Mouse (Mus musculus) neural tube, embryonic 11.5 days (tissue): ENCODE measurements around the gene B3glct. TPM values are rescaled to one million over a fixed set of nuclear protein-coding genes. Genes with fewer than 3 reads are reported as not detected.
A peak's percentile ranks its signal among the peaks of the same experiment; 100 is the strongest.

Experiments used
- ATAC-seq: fragments of 200-750 bp; cut with Nextera tagmentation; 2 replicates; pipeline ENCODE4 v1.8.0; 2017; ENCODE audit warnings: moderate number of reproducible peaks, mild to moderate bottlenecking, moderate TSS enrichment, moderate library complexity; ENCODE audit not compliant: insufficient read depth, low FRiP score, low TSS enrichment
- DNase-seq: peaks from one replicate; pipeline ENCODE4 v3.0.0-alpha.2; 2015; ENCODE audit warnings: low spot score
- H3K27ac ChIP-seq: fragments of 300-500 bp; sonication (generic); 2 replicates; pipeline ENCODE4 v1.5.1; 2014; ENCODE audit warnings: low read depth, mild to moderate bottlenecking, low read length
- H3K27me3 ChIP-seq: fragments of 300-500 bp; sonication (generic); 2 replicates; pipeline ENCODE4 v1.6.1; 2014; ENCODE audit warnings: mild to moderate bottlenecking, low read length, mixed read lengths; ENCODE audit not compliant: control insufficient read depth, insufficient read depth
- H3K36me3 ChIP-seq: fragments of 300-500 bp; sonication (generic); 2 replicates; pipeline ENCODE4 v1.6.1; 2014; ENCODE audit warnings: mild to moderate bottlenecking, low read length, moderate library complexity, mixed read lengths; ENCODE audit not compliant: control insufficient read depth, insufficient read depth
- H3K4me1 ChIP-seq: fragments of 300-500 bp; sonication (generic); 2 replicates; pipeline ENCODE4 v1.6.1; 2014; ENCODE audit warnings: low read length, mixed read lengths; ENCODE audit not compliant: control insufficient read depth, insufficient read depth
- H3K4me2 ChIP-seq: fragments of 300-500 bp; sonication (generic); 2 replicates; pipeline ENCODE4 v1.6.1; 2014; ENCODE audit warnings: low read depth, mild to moderate bottlenecking, moderate library complexity
- H3K4me3 ChIP-seq: fragments of 300-500 bp; sonication (generic); 2 replicates; pipeline ENCODE4 v1.5.1; 2014; ENCODE audit warnings: low read depth, low read length
- H3K9ac ChIP-seq: fragments of 300-500 bp; sonication (generic); 2 replicates; pipeline ENCODE4 v1.6.1; 2014; ENCODE audit warnings: mild to moderate bottlenecking, low read length
- H3K9me3 ChIP-seq: fragments of 300-500 bp; sonication (generic); 2 replicates; pipeline ENCODE4 v1.6.1; 2016; ENCODE audit warnings: low read length; ENCODE audit not compliant: control insufficient read depth
- WGBS: fragments of 180-500 bp; shearing (Covaris S2); extraction: QIAGEN DNeasy Blood & Tissue Kit; methylation state at CpG from one replicate; pipeline ENCODE4 v1.1.7; 2014; 5-methylcytosine and 5-hydroxymethylcytosine counted together
- polyA plus RNA-seq: library from polyadenylated mRNA; unstranded; fragments of >200 nt; fragmentation: Nextera tagmentation; extraction: Ambion mirVana; gene quantifications from 2 replicates; pipeline ENCODE4 v1.2.1, GENCODE M21; 2014

B3glct gene
- 14.8 and 19.3 TPM in 2 replicates for polyA plus RNA-seq

DNA sequence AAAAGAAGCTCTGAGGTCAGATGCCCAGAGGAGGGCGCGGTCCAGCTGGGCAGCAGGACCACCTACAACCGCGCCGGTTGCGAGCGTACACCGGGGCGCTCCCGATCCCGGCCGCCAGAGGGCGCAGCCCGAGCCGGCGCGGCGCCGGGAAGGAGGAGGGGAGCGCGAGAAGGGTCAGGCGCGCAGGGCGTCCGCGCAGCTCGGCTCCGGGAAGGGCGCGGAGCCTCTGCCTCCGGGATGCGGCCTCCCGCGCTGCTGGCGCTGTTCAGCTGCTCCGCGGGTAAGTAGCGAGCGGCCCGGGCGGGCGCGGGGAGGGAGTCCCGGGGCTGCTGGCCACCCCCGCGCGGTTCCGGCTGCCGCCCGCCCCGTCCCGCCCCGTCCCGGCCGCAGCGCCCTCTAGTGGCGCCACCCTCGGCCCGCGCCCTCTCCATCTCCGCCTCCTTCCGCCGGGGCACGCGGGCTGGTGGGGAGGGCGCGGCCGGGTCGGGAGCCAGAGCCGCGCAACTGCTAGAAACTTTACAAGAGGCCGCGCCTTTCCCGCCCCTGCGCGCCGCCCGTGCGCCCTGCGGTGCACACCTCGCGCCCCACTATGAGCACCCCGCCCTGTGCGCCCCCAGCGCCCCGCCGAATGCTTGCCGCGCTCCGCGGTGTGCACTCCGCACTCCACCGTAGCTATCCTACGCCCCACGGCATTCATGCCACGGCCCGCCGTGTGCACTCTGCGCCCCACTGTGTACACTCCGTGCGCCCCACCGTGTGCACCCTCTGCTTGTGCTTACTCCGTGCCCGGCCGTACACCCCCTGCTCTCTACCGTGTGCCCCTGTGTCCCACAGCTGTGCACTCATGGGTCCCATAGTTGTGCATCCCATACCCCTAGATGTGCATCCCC, at the start of gene B3glct:
Gene B3glct (plus strand): TSS at position 131 of the 890 bp plus-strand sequence.
- peak within 1 kb of the TSS; percentile 81 for H3K9ac ChIP-seq
- H3K36me3 ChIP-seq: no peaks in the 10 kb centered on the region
- DNase-seq: peak; percentile 91
- peak within 1 kb of the TSS; percentile 71 for H3K4me3 ChIP-seq
- H3K4me2 ChIP-seq: peak within 1 kb of the TSS; percentile 98
- peak; percentile 95 for ATAC-seq
- peak within 1 kb of the TSS; percentile 80 for H3K27ac ChIP-seq
- no peaks in the 10 kb centered on the region for H3K27me3 ChIP-seq
- no peaks in the 10 kb centered on the region for H3K9me3 ChIP-seq
- peaks cover 5% of the 10 kb centered on the region for H3K4me1 ChIP-seq
- WGBS: under 1% methylated on average over 74 of the region's 106 CpGs

DNA sequence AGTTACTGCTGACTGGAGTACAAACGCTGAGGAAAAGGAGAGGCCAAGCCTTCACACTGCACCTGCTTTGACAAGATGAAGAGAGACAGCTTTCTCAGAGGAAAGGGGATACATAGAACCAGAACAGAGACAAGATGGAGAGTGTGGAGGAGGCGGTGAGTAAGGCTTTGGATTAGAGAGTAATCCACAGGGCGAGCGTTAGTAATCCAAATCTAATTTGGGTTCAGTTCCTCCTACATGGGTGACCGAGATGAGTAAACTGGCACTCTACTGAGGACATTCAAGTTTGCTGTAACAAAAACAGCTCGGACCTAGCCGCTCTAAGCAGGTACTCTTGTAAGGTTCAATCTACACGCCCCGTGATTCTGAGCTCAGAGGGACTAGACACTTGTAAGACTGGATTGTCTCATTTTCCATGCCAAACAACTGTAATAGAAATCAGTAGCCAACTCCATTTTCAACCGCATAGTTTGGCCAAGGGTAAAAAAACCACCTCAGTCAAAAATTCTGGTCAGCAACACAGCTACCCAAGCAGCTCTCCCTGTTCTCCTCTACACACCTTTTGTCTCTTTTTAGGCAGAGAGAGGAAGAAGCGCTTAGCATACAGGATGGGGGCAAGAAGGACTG, 43.5 kb upstream of the B3glct start:
- H3K36me3 ChIP-seq: peaks cover 7% of the 10 kb centered on the region
- DNase-seq (no peak), ATAC-seq (no peak)
- H3K4me2 ChIP-seq: peak overlapping the region; percentile 70
- H3K4me3 ChIP-seq: peak overlapping the region; percentile 70
- H3K9me3 ChIP-seq: no peaks in the 10 kb centered on the region
- 78% methylated on average over 11 of the region's 11 CpGs for WGBS
- no peaks in the 10 kb centered on the region for H3K27me3 ChIP-seq
- H3K9ac ChIP-seq: peak overlapping the region; percentile 71
- no peak overlapping the region for H3K27ac ChIP-seq
- H3K4me1 ChIP-seq: peaks cover 11% of the 10 kb centered on the region

DNA sequence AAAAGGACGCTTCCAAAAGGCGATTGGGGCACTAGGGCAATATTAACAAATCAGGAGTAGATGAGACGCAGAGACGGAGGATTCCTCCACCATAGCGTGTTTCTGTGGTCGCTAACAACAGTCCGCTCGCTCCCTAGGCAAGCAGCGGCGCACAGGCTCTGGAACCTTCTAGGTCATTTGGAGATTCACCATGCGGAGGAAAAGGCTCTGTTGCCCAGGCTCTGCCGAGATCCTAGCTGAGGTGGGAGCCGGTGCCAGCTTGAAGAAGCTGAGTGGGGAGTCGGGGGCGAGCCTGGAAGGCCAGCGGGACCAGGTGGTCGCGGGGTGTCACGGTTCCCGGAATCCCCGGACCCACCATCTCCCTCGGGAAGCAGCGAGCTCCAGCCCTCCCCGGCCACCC, 42.5 kb upstream of the B3glct start:
- H3K4me2 ChIP-seq: peak overlapping the region; percentile 70
- peaks cover 3% of the 10 kb centered on the region for H3K36me3 ChIP-seq
- no peak for DNase-seq
- H3K27me3 ChIP-seq: no peaks in the 10 kb centered on the region
- peak overlapping the region; percentile 78 for H3K27ac ChIP-seq
- no peak; the same call in 1 of the 2 replicates for ATAC-seq
- H3K9ac ChIP-seq: peak overlapping the region; percentile 71
- peaks cover 11% of the 10 kb centered on the region for H3K4me1 ChIP-seq
- H3K9me3 ChIP-seq: no peaks in the 10 kb centered on the region
- WGBS: 2% methylated on average over 24 of the region's 24 CpGs
- H3K4me3 ChIP-seq: peak overlapping the region; percentile 70

DNA sequence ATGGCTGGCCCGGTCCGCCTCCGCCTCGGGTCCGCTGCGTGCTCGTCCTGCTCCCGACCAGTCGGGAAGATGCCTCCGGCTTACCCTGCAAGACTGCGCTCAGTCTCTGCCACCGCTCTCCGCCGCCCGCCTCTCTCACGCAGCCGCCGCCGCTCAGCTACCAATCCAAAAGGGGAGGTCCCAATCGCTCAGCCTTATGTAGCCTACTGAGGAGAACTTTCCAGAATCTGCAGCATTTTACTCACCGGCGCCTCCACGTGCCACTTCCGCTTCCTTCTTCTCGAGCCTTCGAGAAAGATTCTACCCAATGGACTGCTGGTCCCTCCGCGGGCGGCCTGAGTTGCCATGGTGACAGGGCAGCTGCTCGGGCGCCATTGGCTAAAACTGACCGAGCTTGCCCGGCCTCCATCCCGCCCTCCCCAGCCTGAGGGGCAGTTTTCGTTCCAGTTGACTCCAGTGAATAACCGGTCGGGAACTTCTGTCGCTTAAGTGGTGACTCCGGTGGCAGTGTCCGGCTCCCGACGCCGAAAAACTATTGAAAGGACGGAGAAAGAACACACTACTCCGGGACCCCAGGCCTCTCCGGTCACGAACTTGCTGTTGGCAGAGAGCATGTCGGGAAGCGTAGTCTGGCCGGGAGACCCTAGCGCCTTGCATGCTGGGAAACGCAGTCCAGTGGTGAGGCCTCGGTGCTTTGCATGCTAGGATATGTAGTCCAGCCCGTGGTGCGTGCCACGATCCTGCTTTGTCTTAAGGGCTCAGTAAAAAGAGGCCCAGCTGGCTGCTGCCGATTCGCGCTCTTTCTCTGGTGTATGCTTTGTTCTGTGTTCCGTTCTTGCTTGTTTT, 41.7 kb upstream of the B3glct start, which contains the start of gene Hsph1:
Gene Hsph1 (minus strand): TSS at position 302 of the 846 bp plus-strand sequence.
- H3K27ac ChIP-seq: peak within 1 kb of the TSS; percentile 78
- WGBS: under 1% methylated on average over 60 of the region's 60 CpGs
- no peaks in the 10 kb centered on the region for H3K9me3 ChIP-seq
- ATAC-seq: peak; percentile 98
- peak within 1 kb of the TSS; percentile 70 for H3K4me3 ChIP-seq
- H3K9ac ChIP-seq: peak within 1 kb of the TSS; percentile 71
- peak; percentile 97 for DNase-seq
- peaks cover 2% of the 10 kb centered on the region for H3K36me3 ChIP-seq
- no peaks in the 10 kb centered on the region for H3K27me3 ChIP-seq
- peaks cover 11% of the 10 kb centered on the region for H3K4me1 ChIP-seq
- H3K4me2 ChIP-seq: peak within 1 kb of the TSS; percentile 70

DNA sequence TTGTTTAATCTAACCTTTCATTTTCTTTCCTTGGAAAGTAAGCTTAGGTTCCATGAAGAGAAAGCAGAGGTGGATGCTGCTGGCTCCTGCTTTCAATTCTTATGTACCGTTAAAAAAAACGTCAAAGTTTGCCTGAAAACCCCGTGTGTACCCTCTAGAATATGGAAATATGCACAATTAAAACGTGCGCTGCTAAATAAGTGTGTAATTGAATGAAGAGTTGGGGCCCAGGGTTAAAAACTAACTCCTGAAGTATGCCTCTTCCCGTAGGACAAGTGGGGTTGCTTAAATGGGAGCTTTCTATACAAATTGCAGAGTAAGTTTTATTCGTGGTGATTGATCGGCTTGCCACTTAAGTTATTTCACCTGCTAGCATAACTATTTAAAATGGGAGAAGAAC, 40.7 kb upstream of the B3glct start:
- 72% methylated on average over 8 of the region's 8 CpGs for WGBS
- Histone ChIP-seq H3K4me2 (peak overlapping the region; percentile 31), H3K27me3 (no peaks in the 10 kb centered on the region), H3K4me1 (peaks cover 11% of the 10 kb centered on the region), H3K27ac (no peak overlapping the region), H3K4me3 (no peak overlapping the region), H3K9ac (peak overlapping the region; percentile 44), H3K9me3 (no peaks in the 10 kb centered on the region), H3K36me3 (peaks cover 2% of the 10 kb centered on the region; the same call in 1 of the 2 replicates)
- ATAC-seq (no peak), DNase-seq (no peak)

DNA sequence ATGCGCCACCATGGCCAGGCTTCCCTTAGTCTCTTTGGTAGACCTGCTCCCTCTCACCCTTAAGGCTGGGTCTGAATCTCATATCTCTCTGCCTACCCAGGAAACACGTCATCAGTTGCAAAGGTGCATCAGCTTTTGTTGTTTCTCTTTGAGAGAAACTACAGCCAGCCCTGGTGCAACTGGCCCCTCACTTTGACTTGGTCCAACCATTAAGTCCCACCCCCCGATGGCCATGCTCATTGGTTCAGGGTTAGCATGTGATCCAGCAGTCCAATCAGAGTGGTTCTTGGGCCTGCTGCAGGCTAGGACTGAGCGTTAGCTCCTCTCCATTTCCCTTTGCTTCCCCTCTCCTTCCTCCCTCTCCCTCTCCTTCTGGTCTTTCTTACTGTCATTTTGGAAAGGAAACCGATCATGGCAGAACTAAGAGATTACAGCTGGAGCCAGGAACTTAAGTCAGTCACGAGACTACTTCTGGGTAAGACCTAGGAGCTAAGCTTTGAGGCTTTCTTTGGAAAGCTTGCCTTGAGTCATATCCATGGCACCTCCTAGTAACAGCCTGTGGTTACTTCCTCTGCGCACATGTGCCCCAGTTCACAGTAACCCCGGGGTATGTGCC, 36.6 kb upstream of the B3glct start:
- no peaks in the 10 kb centered on the region for H3K27me3 ChIP-seq
- DNase-seq: no peak

DNA sequence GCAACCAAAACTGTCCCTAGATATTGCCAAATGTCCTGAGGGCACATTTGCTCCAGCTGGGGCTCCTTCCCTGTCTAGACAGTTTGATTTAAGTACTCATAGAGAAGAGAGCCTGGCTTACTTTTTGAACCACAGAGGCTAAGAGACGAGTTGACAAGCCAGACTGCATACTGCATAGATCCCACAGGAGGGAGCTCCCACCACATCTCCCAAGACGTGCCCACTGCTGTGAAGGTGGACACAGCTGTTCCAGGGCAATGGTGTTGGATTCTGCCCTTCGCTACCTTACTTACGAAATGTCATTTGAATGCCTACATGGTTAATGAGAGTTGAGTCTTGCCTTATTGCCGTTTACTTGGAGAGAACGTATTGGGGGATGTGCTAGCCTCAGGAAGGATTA, 35.7 kb upstream of the B3glct start:
- Histone ChIP-seq H3K4me1 (no peaks in the 10 kb centered on the region), H3K4me3 (no peak overlapping the region), H3K4me2 (no peak overlapping the region), H3K9me3 (no peaks in the 10 kb centered on the region), H3K9ac (no peak overlapping the region), H3K27ac (no peak overlapping the region), H3K36me3 (no peaks in the 10 kb centered on the region), H3K27me3 (no peaks in the 10 kb centered on the region)
- 64% methylated on average over 6 of the region's 6 CpGs for WGBS
- ATAC-seq (no peak), DNase-seq (no peak)

More for the DNA sequence above, 36.6 kb upstream of the B3glct start:
- Histone ChIP-seq H3K36me3 (no peaks in the 10 kb centered on the region), H3K9ac (no peak overlapping the region), H3K27ac (no peak overlapping the region), H3K4me1 (no peaks in the 10 kb centered on the region), H3K4me2 (no peak overlapping the region), H3K9me3 (no peaks in the 10 kb centered on the region), H3K4me3 (no peak overlapping the region)
- no peak for ATAC-seq
- WGBS: 88% methylated on average over 8 of the region's 8 CpGs
